Mouse (Mus musculus) testis, adult 2 months (tissue): ENCODE data around the gene Scn8a. TPM values are rescaled to one million over a fixed set of nuclear protein-coding genes. Genes with fewer than 3 reads are reported as not detected.

Source experiments
- H3K27ac ChIP-seq: fragments of 200-500 bp; 2 replicates; pipeline ENCODE4 v1.5.1; 2012; ENCODE audit warnings: low read depth, low read length; ENCODE audit not compliant: control insufficient read depth, insufficient read depth
- H3K27me3 ChIP-seq: fragments of 200-500 bp; 2 replicates; pipeline ENCODE4 v1.6.1; 2012; ENCODE audit warnings: mild to moderate bottlenecking, low read length, moderate library complexity; ENCODE audit not compliant: control insufficient read depth, insufficient read depth
- H3K36me3 ChIP-seq: fragments of 200-500 bp; 2 replicates; pipeline ENCODE4 v1.6.1; 2012; ENCODE audit warnings: mild to moderate bottlenecking, low read length; ENCODE audit not compliant: control insufficient read depth, insufficient read depth
- H3K4me1 ChIP-seq: fragments of 200-500 bp; 2 replicates; pipeline ENCODE4 v1.6.1; 2012; ENCODE audit warnings: low read length; ENCODE audit not compliant: control insufficient read depth, insufficient read depth
- H3K4me3 ChIP-seq: fragments of 200-500 bp; 2 replicates; pipeline ENCODE4 v1.5.1; 2012; ENCODE audit warnings: low read depth, mild to moderate bottlenecking, low read length, moderate library complexity, mixed read lengths; ENCODE audit not compliant: control insufficient read depth
- CTCF ChIP-seq: fragments of 200-500 bp; IDR thresholded peaks from 2 replicates; pipeline ENCODE4 v1.5.1; 2012; ENCODE audit warnings: low read depth, mild to moderate bottlenecking, inconsistent platforms, low read length, moderate library complexity; ENCODE audit not compliant: control insufficient read depth, insufficient read depth, insufficient replicate concordance
- POLR2A ChIP-seq: fragments of 200-500 bp; IDR thresholded peaks from 2 replicates; pipeline ENCODE4 v1.6.1; 2012; ENCODE audit warnings: low read depth, mild to moderate bottlenecking, inconsistent platforms, low read length, moderate library complexity; ENCODE audit not compliant: control insufficient read depth
- polyA plus RNA-seq: library from polyadenylated mRNA; depleted of rRNA; stranded (reverse); fragments of >200 nt; gene quantifications from 2 replicates; pipeline ENCODE4 v1.2.3, GENCODE M21; 2012

Scn8a gene
- polyA plus RNA-seq, 1 experiment = 3.4 TPM

- Histone ChIP-seq H3K36me3 (no peaks in the 10 kb centered on the region), H3K4me3 (no peak overlapping the region), H3K27me3 (peaks cover 4% of the 10 kb centered on the region; the same call in 1 of the 2 replicates), H3K4me1 (peaks cover 22% of the 10 kb centered on the region), H3K27ac (no peak overlapping the region)
- no peak for TF ChIP-seq CTCF
- no peak for TF ChIP-seq POLR2A
Measured at GRCm38 (mm10) chr15:101081035-101081548, 211.4 kb downstream of the Scn8a start.

- Histone ChIP-seq H3K27me3 (peaks cover 4% of the 10 kb centered on the region; the same call in 1 of the 2 replicates), H3K36me3 (no peaks in the 10 kb centered on the region), H3K4me1 (peaks cover 15% of the 10 kb centered on the region), H3K27ac (no peak overlapping the region), H3K4me3 (no peak overlapping the region)
- TF ChIP-seq CTCF (no peak), POLR2A (no peak)
Measured at GRCm38 (mm10) chr15:101082236-101082635, 212.6 kb downstream of the Scn8a start.

DNA sequence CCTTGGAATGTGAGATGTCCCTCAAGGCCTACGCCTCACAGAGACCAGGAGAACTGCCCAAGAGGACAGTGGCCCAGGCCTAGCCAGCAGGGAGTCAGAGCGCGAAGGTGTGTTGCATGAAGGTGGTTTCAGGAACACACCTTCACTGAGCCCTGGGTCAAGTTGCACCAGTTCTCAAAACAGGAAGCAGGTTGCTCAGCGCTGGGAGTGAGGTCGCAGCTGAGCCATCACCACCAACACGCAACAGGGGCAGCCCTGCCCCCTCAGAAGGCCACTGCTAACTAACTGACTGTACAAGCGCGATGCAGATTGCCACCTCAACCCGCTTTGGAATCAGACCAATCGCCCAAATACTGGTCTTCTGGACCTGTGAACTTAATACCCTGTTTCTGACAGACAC is 214.8 kb downstream of the Scn8a start:
- Histone ChIP-seq H3K27me3 (no peaks in the 10 kb centered on the region), H3K36me3 (no peaks in the 10 kb centered on the region), H3K4me3 (no peak overlapping the region), H3K4me1 (no peaks in the 10 kb centered on the region; the same call in 1 of the 2 replicates), H3K27ac (no peak overlapping the region)
- no peak for TF ChIP-seq POLR2A
- TF ChIP-seq CTCF = no peak

- Histone ChIP-seq H3K4me1 (no peaks in the 10 kb centered on the region), H3K27ac (no peak overlapping the region), H3K4me3 (no peak overlapping the region), H3K36me3 (no peaks in the 10 kb centered on the region), H3K27me3 (no peaks in the 10 kb centered on the region)
- TF ChIP-seq POLR2A (no peak), CTCF (no peak)
Measured at GRCm38 (mm10) chr15:101086451-101086850, 216.8 kb downstream of the Scn8a start.

- no peak for TF ChIP-seq POLR2A
- TF ChIP-seq CTCF = no peak
- Histone ChIP-seq H3K27me3 (no peaks in the 10 kb centered on the region), H3K27ac (no peak overlapping the region), H3K4me1 (no peaks in the 10 kb centered on the region), H3K4me3 (no peak overlapping the region), H3K36me3 (no peaks in the 10 kb centered on the region)
Measured at GRCm38 (mm10) chr15:101086956-101087355, 217.3 kb downstream of the Scn8a start.

- H3K4me3 ChIP-seq = no peak overlapping the region
- peaks cover 10% of the 10 kb centered on the region for H3K4me1 ChIP-seq
- H3K27ac ChIP-seq = no peak overlapping the region
- H3K36me3 ChIP-seq = no peaks in the 10 kb centered on the region
- no peaks in the 10 kb centered on the region for H3K27me3 ChIP-seq
- TF ChIP-seq CTCF (no peak), POLR2A (no peak)
Measured at GRCm38 (mm10) chr15:101088291-101088690, 218.6 kb downstream of the Scn8a start.

DNA sequence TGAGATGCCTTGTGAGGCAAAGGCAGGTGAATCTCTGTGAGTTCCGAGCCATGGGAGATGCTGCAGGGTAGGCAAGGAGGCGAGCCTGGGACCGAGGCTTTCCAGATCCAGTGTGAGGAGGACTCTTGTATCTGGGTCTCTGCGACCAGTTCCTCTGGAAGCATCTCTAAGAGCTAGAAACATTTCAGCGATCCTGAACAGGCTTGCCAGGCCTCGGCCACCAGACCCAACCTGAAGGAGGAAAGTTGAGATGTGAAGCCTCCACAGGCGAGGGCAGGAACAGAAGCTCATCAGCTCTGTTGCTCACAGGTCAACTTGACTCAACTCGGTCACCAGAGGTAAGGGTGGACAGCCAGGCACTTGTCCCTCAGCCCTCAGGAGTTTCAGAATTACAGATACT is 221.9 kb downstream of the Scn8a start:
- TF ChIP-seq POLR2A (no peak), CTCF (no peak)
- H3K27ac ChIP-seq = no peak overlapping the region
- H3K36me3 ChIP-seq = no peaks in the 10 kb centered on the region
- H3K4me1 ChIP-seq = peaks cover 13% of the 10 kb centered on the region
- no peaks in the 10 kb centered on the region for H3K27me3 ChIP-seq
- H3K4me3 ChIP-seq = no peak overlapping the region
